In genomic region chr1:179545768-179546550, GRCm38 (mm10) we compare ENCODE assay signal across 8 mouse cellular contexts. TPM values are rescaled to one million over a fixed set of nuclear protein-coding genes. Genes with fewer than 3 reads are reported as not detected.
DNase-seq lines count a peak whose midpoint lies in the region; ATAC-seq and TF ChIP-seq lines count a peak whose summit lies in the region.
"Not testable (repeated sequence)": the region's sequence is repeated elsewhere in the genome, so short reads cannot be mapped to it uniquely, and the experiment has no call there.

Tfb2m (minus strand) TSS chr1:179546267.
Cnst (plus strand) TSS chr1:179546370.

- peak within 1 kb of the TSS; percentile 75 for H3K9ac ChIP-seq in hindbrain, embryonic 14.5 days

- peak within 1 kb of the TSS; percentile 92 for H3K27ac ChIP-seq in hindbrain, embryonic 14.5 days

- ATAC-seq in Patski = peak; percentile 96
- ATAC-seq in hindbrain, embryonic 14.5 days (ENCODE audit: low FRiP score) = peak; percentile 99

- POLR2A ChIA-PET in Patski (lab: Charles Lee) = not testable (repeated sequence)

- H3K4me3 ChIP-seq in hindbrain, embryonic 14.5 days (replicated peaks; ENCODE audit: low read length) = peak within 1 kb of the TSS; percentile 65

- peak within 1 kb of the TSS; percentile 66 for H3K4me2 ChIP-seq in hindbrain, embryonic 14.5 days (replicated peaks)

- not testable (repeated sequence) for H3K36me3 ChIP-seq in hindbrain, embryonic 14.5 days (replicated peaks; ENCODE audit: control insufficient read depth, insufficient read depth)

- in situ Hi-C loops in Patski (cut with MboI; ENCODE audit: low pct_unique_long_range_greater_than_20kb) = not testable (repeated sequence)

- peak; percentile 86 for DNase-seq in Patski (ENCODE audit: low read depth, low spot score)
- DNase-seq in cerebellum, postnatal 14 days = peak; percentile 98 to 99
- DNase-seq in frontal cortex, postnatal 25 days (ENCODE audit: low spot score in 2 of 2) = peak; percentile 94
- peak; percentile 96 for DNase-seq in hindbrain, embryonic 14.5 days (ENCODE audit: low spot score)
- DNase-seq in layer of hippocampus, postnatal 36 days = peak; percentile 98
- DNase-seq in lung, postnatal 36 days = peak; percentile 99
- DNase-seq in retina, postnatal 1 day = peak; percentile 99
- DNase-seq in urinary bladder, adult 18-20 months (ENCODE audit: low spot score in 2 of 2) = peak; percentile 95 to 99

- not testable (repeated sequence) for TF ChIP-seq CTCF in Patski (IDR thresholded peaks at IDR 0.05)

- H3K9me3 ChIP-seq in hindbrain, embryonic 14.5 days (ENCODE audit: control insufficient read depth, low read length) = not testable (repeated sequence)

- not testable (repeated sequence) for H3K27me3 ChIP-seq in Patski; hindbrain, embryonic 14.5 days (ENCODE audit: control insufficient read depth, insufficient read depth, low read length)

- WGBS in hindbrain, embryonic 14.5 days = under 1% methylated on average over 69 of the region's 69 CpGs

- peaks cover 21% of the 10 kb centered on the region for H3K4me1 ChIP-seq in hindbrain, embryonic 14.5 days (replicated peaks; ENCODE audit: control insufficient read depth, insufficient read depth, low read length)

- CTCF ChIA-PET in Patski (lab: Charles Lee) = interaction anchor here (0.9 to 1.5 kb wide), 4 partner anchors 11 to 59 kb away, joined by 3 to 4 read pairs (median 3); no protein-coding TSS in a partner anchor

RNA-seq across cellular contexts. Expression of gene Tfb2m, which starts in this region (rescaled TPM):
- polyA plus RNA-seq in Patski (2021) = 28.7 TPM
- 29.4 and 31.3 TPM in 2 replicates for polyA plus RNA-seq in hindbrain, embryonic 14.5 days (2014; fragmentation: Nextera tagmentation; extraction: Ambion mirVana)
- total RNA-seq in layer of hippocampus, postnatal 36 days (2021) = 10 to 100 TPM; 27.0 to 27.4 TPM

RNA-seq across cellular contexts. Expression of gene Cnst, which starts in this region (rescaled TPM):
- polyA plus RNA-seq in Patski (2021) = 10.4 TPM
- polyA plus RNA-seq in hindbrain, embryonic 14.5 days (2014; fragmentation: Nextera tagmentation; extraction: Ambion mirVana) = 26.4 and 32.5 TPM in 2 replicates
- total RNA-seq in layer of hippocampus, postnatal 36 days (2021) = 10 to 100 TPM; 32.9 to 36.2 TPM

Comparison
In these comparisons a context has a peak if more than half of its experiments do, and no peak if none do; other contexts are left out.
1. Peak in every context shown above with its lines: DNase-seq, ATAC-seq, H3K4me3 ChIP-seq and H3K27ac ChIP-seq.